Mouse (Mus musculus): ENCODE measurements around the gene Pard3. TPM values are rescaled to one million over a fixed set of nuclear protein-coding genes. Genes with fewer than 3 reads are reported as not detected.

Pard3 gene
- polyA plus RNA-seq, 1 experiment from 2014 or later, result 14.5 TPM

DNA sequence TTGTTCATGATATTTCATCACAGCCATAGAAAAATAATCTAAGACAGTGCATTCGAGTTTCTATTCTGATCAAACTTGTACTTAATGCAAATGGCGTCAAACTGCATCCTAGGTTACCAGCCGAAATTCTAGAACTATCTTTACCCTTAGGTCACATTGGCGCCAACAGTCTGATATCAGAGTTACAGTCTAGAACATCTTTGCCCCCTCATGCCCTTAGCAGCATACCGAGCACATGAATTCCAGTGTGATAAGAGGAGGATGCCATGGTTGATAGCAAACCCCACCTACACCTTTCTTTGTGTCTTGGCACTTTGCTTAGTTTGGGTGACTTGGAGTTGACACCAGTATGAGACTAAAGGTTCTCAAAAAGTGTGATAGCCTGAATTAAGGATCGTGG lies 197.4 kb downstream of the Pard3 start:
- Histone ChIP-seq H3K4me2 (no peak overlapping the region), H3K36me3 (ENCODE audit: control insufficient read depth, insufficient read depth, low read length) (no peaks in the 10 kb centered on the region), H3K9ac (ENCODE audit: low read depth, low read length) (no peak overlapping the region), H3K4me3 (ENCODE audit: low read depth, low read length) (no peak overlapping the region), H3K27ac (ENCODE audit: low read depth, low read length) (no peak overlapping the region), H3K9me3 (ENCODE audit: control insufficient read depth, low read length) (no peaks in the 10 kb centered on the region), H3K27me3 (replicated peaks; ENCODE audit: control insufficient read depth, insufficient read depth, low read length) (no peaks in the 10 kb centered on the region), H3K4me1 (replicated peaks; ENCODE audit: control insufficient read depth, insufficient read depth, low read length) (peaks cover 2% of the 10 kb centered on the region)
- 86% methylated on average over 6 of the region's 6 CpGs for WGBS
- DNase-seq (ENCODE audit: low spot score) (no peak), ATAC-seq (replicated peaks; ENCODE audit: low FRiP score) (no peak)

- Histone ChIP-seq H3K9me3 (ENCODE audit: control insufficient read depth, low read length) (no peaks in the 10 kb centered on the region), H3K36me3 (ENCODE audit: control insufficient read depth, insufficient read depth, low read length) (no peaks in the 10 kb centered on the region), H3K9ac (ENCODE audit: low read depth, low read length) (no peak overlapping the region), H3K27ac (ENCODE audit: low read depth, low read length) (no peak overlapping the region), H3K4me3 (ENCODE audit: low read depth, low read length) (no peak overlapping the region), H3K27me3 (replicated peaks; ENCODE audit: control insufficient read depth, insufficient read depth, low read length) (no peaks in the 10 kb centered on the region), H3K4me1 (replicated peaks; ENCODE audit: control insufficient read depth, insufficient read depth, low read length) (peaks cover 2% of the 10 kb centered on the region), H3K4me2 (no peak overlapping the region)
- no peak for ATAC-seq (replicated peaks; ENCODE audit: low FRiP score)
- no peak for DNase-seq (ENCODE audit: low spot score)
- WGBS, result 85% methylated on average over 7 of the region's 7 CpGs
Observed at GRCm38 (mm10) chr8:127262026-127262425, 198.3 kb downstream of the Pard3 start.

GRCm38 (mm10) chr8:127262436-127262835 lies 198.7 kb downstream of the Pard3 start:
- ATAC-seq (replicated peaks; ENCODE audit: low FRiP score) (no peak), DNase-seq (ENCODE audit: low spot score) (no peak)
- no peak overlapping the region for H3K4me3 ChIP-seq (ENCODE audit: low read depth, low read length)
- 67% methylated on average over 3 of the region's 3 CpGs for WGBS
- no peak overlapping the region for H3K9ac ChIP-seq (ENCODE audit: low read depth, low read length)
- H3K4me2 ChIP-seq, result no peak overlapping the region
- H3K9me3 ChIP-seq (ENCODE audit: control insufficient read depth, low read length), result no peaks in the 10 kb centered on the region
- no peaks in the 10 kb centered on the region for H3K36me3 ChIP-seq (ENCODE audit: control insufficient read depth, insufficient read depth, low read length)
- H3K4me1 ChIP-seq (replicated peaks; ENCODE audit: control insufficient read depth, insufficient read depth, low read length), result peaks cover 2% of the 10 kb centered on the region
- H3K27ac ChIP-seq (ENCODE audit: low read depth, low read length), result no peak overlapping the region
- no peaks in the 10 kb centered on the region for H3K27me3 ChIP-seq (replicated peaks; ENCODE audit: control insufficient read depth, insufficient read depth, low read length)

- H3K9ac ChIP-seq (ENCODE audit: low read depth, low read length), result no peak overlapping the region
- H3K27me3 ChIP-seq (replicated peaks; ENCODE audit: control insufficient read depth, insufficient read depth, low read length), result no peaks in the 10 kb centered on the region
- no peak for DNase-seq (ENCODE audit: low spot score)
- H3K36me3 ChIP-seq (ENCODE audit: control insufficient read depth, insufficient read depth, low read length), result no peaks in the 10 kb centered on the region
- peaks cover 2% of the 10 kb centered on the region for H3K4me1 ChIP-seq (replicated peaks; ENCODE audit: control insufficient read depth, insufficient read depth, low read length)
- no peak for ATAC-seq (replicated peaks; ENCODE audit: low FRiP score)
- H3K9me3 ChIP-seq (ENCODE audit: control insufficient read depth, low read length), result no peaks in the 10 kb centered on the region
- no peak overlapping the region for H3K4me3 ChIP-seq (ENCODE audit: low read depth, low read length)
- 73% methylated on average over 4 of the region's 4 CpGs for WGBS
- H3K27ac ChIP-seq (ENCODE audit: low read depth, low read length), result no peak overlapping the region
- H3K4me2 ChIP-seq, result no peak overlapping the region
Observed at GRCm38 (mm10) chr8:127262926-127263325, 199.2 kb downstream of the Pard3 start.

DNA sequence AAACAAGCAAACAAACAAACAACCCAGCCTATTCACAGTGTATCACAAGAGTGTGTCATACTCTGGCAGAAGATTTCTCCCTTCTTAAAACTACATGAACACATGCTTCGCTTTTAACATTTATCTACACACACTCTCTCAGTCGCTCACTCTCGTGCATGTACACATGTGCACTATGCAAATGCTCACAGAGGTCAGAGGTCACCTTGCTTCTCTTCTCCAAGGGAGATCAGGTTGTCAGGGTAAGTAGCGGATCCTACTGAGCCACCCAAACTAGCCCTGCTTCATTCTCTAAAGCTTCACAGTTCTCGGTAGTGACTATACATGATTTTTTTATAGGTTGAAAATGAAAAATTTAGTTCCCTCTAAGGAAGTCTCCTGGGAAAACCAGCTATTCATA lies 199.8 kb downstream of the Pard3 start:
- Histone ChIP-seq H3K27ac (ENCODE audit: low read depth, low read length) (no peak overlapping the region), H3K4me1 (replicated peaks; ENCODE audit: control insufficient read depth, insufficient read depth, low read length) (peaks cover 2% of the 10 kb centered on the region), H3K4me2 (no peak overlapping the region), H3K27me3 (replicated peaks; ENCODE audit: control insufficient read depth, insufficient read depth, low read length) (no peaks in the 10 kb centered on the region), H3K4me3 (ENCODE audit: low read depth, low read length) (no peak overlapping the region), H3K36me3 (ENCODE audit: control insufficient read depth, insufficient read depth, low read length) (no peaks in the 10 kb centered on the region), H3K9me3 (ENCODE audit: control insufficient read depth, low read length) (no peaks in the 10 kb centered on the region), H3K9ac (ENCODE audit: low read depth, low read length) (no peak overlapping the region)
- DNase-seq (ENCODE audit: low spot score), result no peak
- 72% methylated on average over 5 of the region's 5 CpGs for WGBS
- no peak for ATAC-seq (replicated peaks; ENCODE audit: low FRiP score)

- no peak for ATAC-seq (replicated peaks; ENCODE audit: low FRiP score)
- H3K4me2 ChIP-seq, result no peak overlapping the region
- DNase-seq (ENCODE audit: low spot score), result no peak
- H3K27ac ChIP-seq (ENCODE audit: low read depth, low read length), result no peak overlapping the region
- no peaks in the 10 kb centered on the region for H3K27me3 ChIP-seq (replicated peaks; ENCODE audit: control insufficient read depth, insufficient read depth, low read length)
- H3K9ac ChIP-seq (ENCODE audit: low read depth, low read length), result no peak overlapping the region
- H3K36me3 ChIP-seq (ENCODE audit: control insufficient read depth, insufficient read depth, low read length), result no peaks in the 10 kb centered on the region
- 85% methylated on average over 8 of the region's 8 CpGs for WGBS
- H3K9me3 ChIP-seq (ENCODE audit: control insufficient read depth, low read length), result no peaks in the 10 kb centered on the region
- no peak overlapping the region for H3K4me3 ChIP-seq (ENCODE audit: low read depth, low read length)
- H3K4me1 ChIP-seq (replicated peaks; ENCODE audit: control insufficient read depth, insufficient read depth, low read length), result peaks cover 2% of the 10 kb centered on the region
Observed at GRCm38 (mm10) chr8:127264691-127265470, 201.2 kb downstream of the Pard3 start.

DNA sequence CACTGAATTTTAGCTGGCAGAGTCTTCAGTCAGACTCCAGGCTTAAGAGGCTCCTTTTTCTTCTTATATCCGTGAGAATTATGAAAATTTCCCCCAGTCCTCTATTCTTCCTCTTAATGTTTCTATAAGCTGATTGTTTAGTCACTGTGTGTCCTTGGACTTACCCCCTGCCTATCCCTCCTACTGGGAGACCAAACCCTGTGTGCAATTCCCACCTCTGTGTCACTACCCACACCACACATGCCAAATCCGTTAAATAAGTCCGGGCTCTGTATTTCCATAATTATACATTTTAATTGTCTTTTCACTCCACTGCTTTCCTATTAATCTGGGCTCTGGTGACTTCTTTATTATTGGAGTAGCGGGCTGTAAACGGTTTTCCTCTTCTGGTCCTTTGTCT lies 203.1 kb downstream of the Pard3 start:
- Histone ChIP-seq H3K9me3 (ENCODE audit: control insufficient read depth, low read length) (no peaks in the 10 kb centered on the region), H3K4me2 (no peak overlapping the region), H3K4me3 (ENCODE audit: low read depth, low read length) (no peak overlapping the region), H3K27ac (ENCODE audit: low read depth, low read length) (no peak overlapping the region), H3K4me1 (replicated peaks; ENCODE audit: control insufficient read depth, insufficient read depth, low read length) (peaks cover 2% of the 10 kb centered on the region), H3K27me3 (replicated peaks; ENCODE audit: control insufficient read depth, insufficient read depth, low read length) (no peaks in the 10 kb centered on the region), H3K36me3 (ENCODE audit: control insufficient read depth, insufficient read depth, low read length) (no peaks in the 10 kb centered on the region), H3K9ac (ENCODE audit: low read depth, low read length) (no peak overlapping the region)
- no peak for ATAC-seq (replicated peaks; ENCODE audit: low FRiP score)
- 76% methylated on average over 5 of the region's 5 CpGs for WGBS
- no peak for DNase-seq (ENCODE audit: low spot score)

DNA sequence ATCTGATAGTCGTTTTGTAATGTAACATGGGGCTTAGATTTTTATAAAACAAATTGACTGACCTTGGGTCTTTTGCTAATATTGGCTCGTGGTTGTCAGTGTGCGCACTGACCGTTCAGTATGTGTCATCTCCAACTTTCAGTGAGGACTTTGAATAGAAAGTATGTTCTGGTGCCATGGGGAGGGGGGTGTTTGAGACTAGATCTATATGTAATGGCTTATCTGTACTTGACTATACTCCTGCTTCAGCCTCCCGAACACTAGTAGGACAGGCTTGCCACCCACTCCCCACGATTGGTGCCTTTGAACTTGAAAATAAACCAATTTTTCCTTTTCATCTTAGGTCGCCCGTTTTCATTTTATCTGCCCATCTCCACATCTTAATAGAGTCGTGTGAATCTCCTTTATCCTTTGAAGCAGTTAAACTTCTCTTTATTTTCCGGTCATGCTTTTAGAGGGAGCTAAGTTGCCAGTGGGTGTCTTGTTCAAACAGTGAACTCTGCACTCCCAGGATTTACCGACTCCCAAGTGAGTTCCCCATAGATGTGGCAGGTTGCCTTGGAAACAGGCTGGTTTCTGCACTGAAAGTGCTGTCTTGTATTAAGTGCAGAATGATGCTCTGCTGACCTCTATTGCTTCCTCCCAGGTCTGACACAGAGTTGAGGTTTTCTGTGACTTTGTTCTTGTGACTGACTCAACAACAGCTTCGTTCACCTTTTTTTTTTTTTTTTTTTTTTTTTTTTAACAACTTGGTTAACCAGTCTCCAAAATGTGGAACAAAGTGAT lies 204.7 kb downstream of the Pard3 start:
- no peaks in the 10 kb centered on the region for H3K9me3 ChIP-seq (ENCODE audit: control insufficient read depth, low read length)
- ATAC-seq (replicated peaks; ENCODE audit: low FRiP score) (no peak), DNase-seq (ENCODE audit: low spot score) (no peak)
- no peak overlapping the region for H3K4me2 ChIP-seq
- no peaks in the 10 kb centered on the region for H3K27me3 ChIP-seq (replicated peaks; ENCODE audit: control insufficient read depth, insufficient read depth, low read length)
- H3K36me3 ChIP-seq (ENCODE audit: control insufficient read depth, insufficient read depth, low read length), result no peaks in the 10 kb centered on the region
- peaks cover 2% of the 10 kb centered on the region for H3K4me1 ChIP-seq (replicated peaks; ENCODE audit: control insufficient read depth, insufficient read depth, low read length)
- H3K9ac ChIP-seq (ENCODE audit: low read depth, low read length), result no peak overlapping the region
- no peak overlapping the region for H3K4me3 ChIP-seq (ENCODE audit: low read depth, low read length)
- 72% methylated on average over 12 of the region's 12 CpGs for WGBS
- no peak overlapping the region for H3K27ac ChIP-seq (ENCODE audit: low read depth, low read length)
